Mouse (Mus musculus) megakaryocyte, embryonic 14.5 days (primary cell): ENCODE data around the gene Slc35e3.

Experiments
- FLI1 ChIP-seq: IDR thresholded peaks from 2 replicates; pipeline ENCODE4 v1.6.1; 2012; ENCODE audit warnings: low read length, inconsistent platforms, mixed read lengths
- GATA1 ChIP-seq: IDR thresholded peaks from 3 replicates; pipeline ENCODE4 v1.6.1; 2012; ENCODE audit warnings: mixed read lengths, low read length, inconsistent platforms, borderline replicate concordance

DNA sequence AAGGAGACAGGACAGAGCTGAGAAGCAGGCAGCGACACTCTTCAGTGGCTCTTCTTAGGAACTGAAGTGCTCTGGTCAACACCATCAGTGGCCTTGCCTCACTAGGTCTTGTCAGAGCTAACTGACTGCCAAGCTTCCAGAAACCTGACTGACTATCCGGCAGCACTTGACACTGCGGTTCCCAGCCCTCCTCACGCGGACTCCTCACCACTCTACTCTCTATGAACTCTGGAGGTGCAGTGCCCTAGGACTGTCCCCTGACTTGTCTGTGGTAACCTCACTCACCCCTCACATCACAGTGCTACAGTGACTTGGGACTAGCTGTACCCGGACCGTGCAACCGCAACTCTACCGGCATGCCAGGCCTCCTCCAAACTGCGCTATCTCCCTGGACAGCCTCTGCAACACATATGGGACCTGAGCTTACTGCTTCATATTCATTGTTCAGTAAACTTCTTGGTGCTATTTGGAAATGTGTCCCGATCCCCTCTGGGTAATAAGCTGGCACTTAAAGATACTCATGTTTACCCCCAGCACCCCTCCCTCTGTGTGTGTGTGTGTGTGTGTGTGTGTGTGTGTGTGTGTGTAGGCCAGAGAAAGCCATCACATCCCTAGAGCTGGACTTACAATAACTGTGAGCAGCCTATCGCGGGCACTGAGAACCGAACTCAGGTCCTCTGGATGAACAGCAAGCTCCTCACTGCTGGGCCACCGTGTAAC lies 7.1 kb downstream of the Slc35e3 start:
- TF ChIP-seq GATA1 (no peak), FLI1 (no peak)
